Mouse (Mus musculus) midbrain, embryonic 12.5 days (tissue): Measurements from ENCODE around the gene Krtap14. TPM values are rescaled to one million over a fixed set of nuclear protein-coding genes. Genes with fewer than 3 reads are reported as not detected.

Source experiments
- ATAC-seq: fragments of 200-750 bp; cut with Nextera tagmentation; 2 replicates; pipeline ENCODE4 v1.8.0; 2017; ENCODE audit warnings: low read depth, moderate TSS enrichment, moderate library complexity; ENCODE audit not compliant: low FRiP score
- H3K27ac ChIP-seq: fragments of 300-500 bp; sonication (generic); replicated peaks from 2 replicates; pipeline ENCODE4 v1.5.1; 2016; ENCODE audit warnings: mild to moderate bottlenecking
- H3K27me3 ChIP-seq: fragments of 300-500 bp; sonication (generic); 2 replicates; pipeline ENCODE4 v1.6.1; 2016; ENCODE audit warnings: mild to moderate bottlenecking
- H3K36me3 ChIP-seq: fragments of 300-500 bp; sonication (generic); 2 replicates; pipeline ENCODE4 v1.6.1; 2016
- H3K4me1 ChIP-seq: fragments of 300-500 bp; sonication (generic); 2 replicates; pipeline ENCODE4 v1.6.1; 2016
- H3K4me2 ChIP-seq: fragments of 300-500 bp; sonication (generic); replicated peaks from 2 replicates; pipeline ENCODE4 v1.6.1; 2016; ENCODE audit warnings: mild to moderate bottlenecking, moderate library complexity
- H3K4me3 ChIP-seq: fragments of 300-500 bp; sonication (generic); 2 replicates; pipeline ENCODE4 v1.5.1; 2016; ENCODE audit warnings: mild to moderate bottlenecking
- H3K9ac ChIP-seq: fragments of 300-500 bp; sonication (generic); replicated peaks from 2 replicates; pipeline ENCODE4 v1.6.1; 2016; ENCODE audit warnings: mild to moderate bottlenecking, moderate library complexity
- H3K9me3 ChIP-seq: fragments of 300-500 bp; sonication (generic); 2 replicates; pipeline ENCODE4 v1.6.1; 2016; ENCODE audit warnings: mild to moderate bottlenecking
- WGBS: fragments of 180-500 bp; shearing (Covaris S2); methylation state at CpG from one replicate; pipeline ENCODE4 v1.1.7; 2016; 5-methylcytosine and 5-hydroxymethylcytosine counted together
- polyA plus RNA-seq: library from polyadenylated mRNA; unstranded; fragments of >200 nt; fragmentation: Nextera tagmentation; extraction: Ambion mirVana; gene quantifications from 2 replicates; pipeline ENCODE4 v1.2.1, GENCODE M21; 2016

Gene Krtap14
- not detected in 2 replicates for polyA plus RNA-seq

GRCm38 (mm10) chr16:88826095-88826652 lies at the start of gene Krtap14:
Gene Krtap14, minus strand, starts transcription at chr16:88826145.
- H3K4me3 ChIP-seq, result no peak within 1 kb of the TSS
- no peak within 1 kb of the TSS for H3K9ac ChIP-seq
- no peaks in the 10 kb centered on the region for H3K27me3 ChIP-seq
- no peaks in the 10 kb centered on the region for H3K36me3 ChIP-seq
- 84% methylated on average over 9 of the region's 9 CpGs for WGBS
- H3K9me3 ChIP-seq, result no peaks in the 10 kb centered on the region
- no peak within 1 kb of the TSS for H3K4me2 ChIP-seq
- H3K4me1 ChIP-seq, result no peaks in the 10 kb centered on the region
- H3K27ac ChIP-seq, result no peak within 1 kb of the TSS
- no peak for ATAC-seq

- Histone ChIP-seq H3K4me3 (no peak within 1 kb of the TSS), H3K9me3 (no peaks in the 10 kb centered on the region), H3K4me2 (no peak within 1 kb of the TSS), H3K27me3 (no peaks in the 10 kb centered on the region), H3K4me1 (no peaks in the 10 kb centered on the region), H3K36me3 (no peaks in the 10 kb centered on the region), H3K9ac (no peak within 1 kb of the TSS), H3K27ac (no peak within 1 kb of the TSS)
- WGBS, result 95% methylated on average over 3 of the region's 3 CpGs
- no peak for ATAC-seq
These were observed 48.2 kb upstream of the Krtap14 start, which contains the start of gene Krtap19-2 for GRCm38 (mm10) chr16:88874169-88874568. Gene Krtap19-2, minus strand, starts transcription at chr16:88874269.

GRCm38 (mm10) chr16:88869311-88869710 lies 43.4 kb upstream of the Krtap14 start, which contains the start of gene Krtap19-1:
Gene Krtap19-1, minus strand, starts transcription at chr16:88869411.
- ATAC-seq, result no peak
- H3K36me3 ChIP-seq, result no peaks in the 10 kb centered on the region
- 94% methylated on average over 6 of the region's 6 CpGs for WGBS

GRCm38 (mm10) chr16:88864887-88865407 lies 39.0 kb upstream of the Krtap14 start:
- no peaks in the 10 kb centered on the region for H3K36me3 ChIP-seq
- no peak overlapping the region for H3K4me2 ChIP-seq
- H3K27me3 ChIP-seq, result no peaks in the 10 kb centered on the region
- WGBS, result 88% methylated on average over 4 of the region's 4 CpGs
- no peak for ATAC-seq
- no peak overlapping the region for H3K4me3 ChIP-seq
- no peak overlapping the region for H3K9ac ChIP-seq
- H3K9me3 ChIP-seq, result no peaks in the 10 kb centered on the region
- no peak overlapping the region for H3K27ac ChIP-seq
- no peaks in the 10 kb centered on the region for H3K4me1 ChIP-seq

More at GRCm38 (mm10) chr16:88869311-88869710, 43.4 kb upstream of the Krtap14 start, which contains the start of gene Krtap19-1:
- no peak within 1 kb of the TSS for H3K27ac ChIP-seq
- H3K4me1 ChIP-seq, result no peaks in the 10 kb centered on the region
- no peaks in the 10 kb centered on the region for H3K9me3 ChIP-seq
- H3K27me3 ChIP-seq, result no peaks in the 10 kb centered on the region
- no peak within 1 kb of the TSS for H3K4me2 ChIP-seq
- H3K4me3 ChIP-seq, result no peak within 1 kb of the TSS
- H3K9ac ChIP-seq, result no peak within 1 kb of the TSS

GRCm38 (mm10) chr16:88851450-88851849 lies 25.5 kb upstream of the Krtap14 start:
- no peaks in the 10 kb centered on the region for H3K36me3 ChIP-seq
- ATAC-seq, result no peak
- 13% methylated on average over 5 of the region's 5 CpGs for WGBS
- no peaks in the 10 kb centered on the region for H3K4me1 ChIP-seq
- no peak overlapping the region for H3K27ac ChIP-seq
- no peaks in the 10 kb centered on the region for H3K27me3 ChIP-seq
- no peak overlapping the region for H3K4me3 ChIP-seq
- no peak overlapping the region for H3K9ac ChIP-seq
- no peak overlapping the region for H3K4me2 ChIP-seq
- H3K9me3 ChIP-seq, result no peaks in the 10 kb centered on the region

GRCm38 (mm10) chr16:88848558-88848957 lies 22.6 kb upstream of the Krtap14 start:
- WGBS, result 78% methylated on average over 4 of the region's 4 CpGs

GRCm38 (mm10) chr16:88847363-88847762 lies 21.4 kb upstream of the Krtap14 start:
- H3K4me3 ChIP-seq, result no peak overlapping the region
- H3K36me3 ChIP-seq, result no peaks in the 10 kb centered on the region
- H3K27me3 ChIP-seq, result no peaks in the 10 kb centered on the region
- no peak for ATAC-seq
- H3K9ac ChIP-seq, result no peak overlapping the region
- H3K27ac ChIP-seq, result no peak overlapping the region
- no peak overlapping the region for H3K4me2 ChIP-seq
- no peaks in the 10 kb centered on the region for H3K4me1 ChIP-seq
- 97% methylated on average over 1 of the region's 1 CpGs for WGBS
- H3K9me3 ChIP-seq, result no peaks in the 10 kb centered on the region

More at GRCm38 (mm10) chr16:88848558-88848957, 22.6 kb upstream of the Krtap14 start:
- ATAC-seq, result no peak
- Histone ChIP-seq H3K4me3 (no peak overlapping the region), H3K27ac (no peak overlapping the region), H3K9ac (no peak overlapping the region), H3K4me1 (no peaks in the 10 kb centered on the region), H3K4me2 (no peak overlapping the region), H3K9me3 (no peaks in the 10 kb centered on the region), H3K27me3 (no peaks in the 10 kb centered on the region), H3K36me3 (no peaks in the 10 kb centered on the region)

GRCm38 (mm10) chr16:88826978-88827377 lies 1.0 kb upstream of the Krtap14 start:
- Histone ChIP-seq H3K4me3 (no peak overlapping the region), H3K27ac (no peak overlapping the region), H3K4me2 (no peak overlapping the region), H3K27me3 (no peaks in the 10 kb centered on the region), H3K4me1 (no peaks in the 10 kb centered on the region), H3K36me3 (no peaks in the 10 kb centered on the region), H3K9me3 (no peaks in the 10 kb centered on the region), H3K9ac (no peak overlapping the region)
- 85% methylated on average over 3 of the region's 3 CpGs for whole genome bisulfite sequencing
- no peak for ATAC-seq

GRCm38 (mm10) chr16:88823736-88824135 lies 2.2 kb downstream of the Krtap14 start:
- WGBS, result 76% methylated on average over 3 of the region's 3 CpGs
- ATAC-seq, result no peak

GRCm38 (mm10) chr16:88820066-88820465 lies 5.9 kb downstream of the Krtap14 start, which contains the start of gene Krtap15:
Gene Krtap15, plus strand, starts transcription at chr16:88820215.
- H3K4me1 ChIP-seq, result no peaks in the 10 kb centered on the region
- WGBS, result 87% methylated on average over 3 of the region's 3 CpGs
- H3K27me3 ChIP-seq, result no peaks in the 10 kb centered on the region
- H3K36me3 ChIP-seq, result no peaks in the 10 kb centered on the region
- H3K27ac ChIP-seq, result no peak within 1 kb of the TSS
- no peak for ATAC-seq
- no peaks in the 10 kb centered on the region for H3K9me3 ChIP-seq
- no peak within 1 kb of the TSS for H3K4me3 ChIP-seq
- H3K4me2 ChIP-seq, result no peak within 1 kb of the TSS
- no peak within 1 kb of the TSS for H3K9ac ChIP-seq

More at GRCm38 (mm10) chr16:88823736-88824135, 2.2 kb downstream of the Krtap14 start:
- Histone ChIP-seq H3K9ac (no peak overlapping the region), H3K4me3 (no peak overlapping the region), H3K9me3 (no peaks in the 10 kb centered on the region), H3K27ac (no peak overlapping the region), H3K4me1 (no peaks in the 10 kb centered on the region), H3K4me2 (no peak overlapping the region), H3K27me3 (no peaks in the 10 kb centered on the region), H3K36me3 (no peaks in the 10 kb centered on the region)

- Histone ChIP-seq H3K27ac (no peak within 1 kb of the TSS), H3K4me2 (no peak within 1 kb of the TSS), H3K4me1 (no peaks in the 10 kb centered on the region), H3K9ac (no peak within 1 kb of the TSS), H3K4me3 (no peak within 1 kb of the TSS), H3K9me3 (no peaks in the 10 kb centered on the region), H3K27me3 (no peaks in the 10 kb centered on the region), H3K36me3 (no peaks in the 10 kb centered on the region)
- ATAC-seq, result no peak
- WGBS, result 83% methylated on average over 2 of the region's 2 CpGs
These were observed 14.1 kb downstream of the Krtap14 start, which contains the start of gene Gm20741 for GRCm38 (mm10) chr16:88811827-88812226. Gene Gm20741, minus strand, starts transcription at chr16:88812220.

GRCm38 (mm10) chr16:88786786-88787185 lies 39.2 kb downstream of the Krtap14 start:
- Histone ChIP-seq H3K4me2 (no peak overlapping the region), H3K9ac (no peak overlapping the region), H3K36me3 (no peaks in the 10 kb centered on the region), H3K4me3 (no peak overlapping the region), H3K27ac (no peak overlapping the region), H3K9me3 (no peaks in the 10 kb centered on the region), H3K27me3 (no peaks in the 10 kb centered on the region), H3K4me1 (no peaks in the 10 kb centered on the region)
- 89% methylated on average over 2 of the region's 2 CpGs for WGBS
- ATAC-seq, result no peak
